ENCODE assay signal across 9 mouse cellular contexts in the genomic region with DNA sequence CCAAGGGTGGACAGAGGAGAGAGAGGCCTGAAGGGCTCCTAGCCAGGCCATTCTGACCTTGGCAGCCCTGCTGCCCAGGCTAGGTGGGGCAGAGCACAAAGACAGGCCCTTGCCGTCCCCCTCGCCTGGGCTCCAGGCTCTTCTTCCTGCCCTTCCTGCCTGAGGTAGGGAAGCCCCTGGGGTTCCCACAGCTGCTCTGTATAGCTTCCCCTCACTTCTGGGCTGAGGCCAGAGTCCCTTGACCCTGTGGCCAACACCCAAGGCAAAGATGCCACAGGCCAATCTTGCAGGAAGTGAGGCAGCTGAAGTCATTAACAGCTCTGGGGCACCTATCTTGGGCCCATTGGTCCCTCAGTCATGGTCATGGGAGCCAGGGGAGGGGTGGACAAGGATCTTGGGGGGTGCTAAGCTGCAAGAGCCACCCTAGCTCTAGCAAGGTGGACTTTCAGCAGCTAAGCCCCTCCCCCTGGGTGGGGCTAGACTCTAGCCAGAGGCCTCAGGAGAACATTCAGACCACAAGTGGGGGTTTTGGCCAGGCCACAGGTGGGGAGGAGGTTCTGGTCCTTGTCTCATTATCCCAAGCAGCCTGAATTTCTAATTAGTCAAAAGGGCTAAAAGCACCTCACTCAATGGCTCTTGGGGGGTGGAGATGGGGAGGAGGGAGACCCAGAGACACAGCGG. TPM values are rescaled to one million over a fixed set of nuclear protein-coding genes. Genes with fewer than 3 reads are reported as not detected.
DNase-seq lines count a peak whose midpoint lies in the region; ATAC-seq and TF ChIP-seq lines count a peak whose summit lies in the region.
"Had no signal": no experiment of that assay in that cellular context is flagged by ENCODE, and none has a peak within 500 bp of the region (broad histone marks: within the 10 kb centered on the region; RNA-seq: fewer than 3 reads in every experiment).

No protein-coding gene starts in this region.

- no peaks in the 10 kb centered on the region for H3K27me3 ChIP-seq in hindbrain, postnatal 0 days (ENCODE audit: insufficient read depth, low read length)

- no peak overlapping the region for H3K4me3 ChIP-seq in hindbrain, postnatal 0 days (ENCODE audit: low read length)

- TF ChIP-seq CTCF in hindbrain, postnatal 0 days (IDR thresholded peaks at IDR 0.05; ENCODE audit: low read depth), result no peak

- H3K4me1 ChIP-seq in hindbrain, postnatal 0 days (ENCODE audit: insufficient read depth, low read length), result peaks cover 9% of the 10 kb centered on the region; the same call in 1 of the 2 replicates

- WGBS in hindbrain, postnatal 0 days, result 77% methylated on average over 3 of the region's 3 CpGs

- H3K4me2 ChIP-seq in hindbrain, postnatal 0 days (ENCODE audit: low read depth, low read length), result no peak overlapping the region

- H3K9me3 ChIP-seq in hindbrain, postnatal 0 days (ENCODE audit: low read length), result no peaks in the 10 kb centered on the region

- no peak overlapping the region for H3K9ac ChIP-seq in hindbrain, postnatal 0 days (replicated peaks; ENCODE audit: low read length)

- peak; percentile 37 for DNase-seq in kidney, adult 11 months
- DNase-seq in kidney, adult 9 months, result no peak
- DNase-seq in thymus, postnatal 4 days, result peak; percentile 29
- no peak for DNase-seq in thymus, postnatal 0 days (ENCODE audit: low spot score)
- peak; percentile 55 for DNase-seq in kidney, postnatal 10 days
- no peak for DNase-seq in yolk sac, embryonic 10.5 days (ENCODE audit: low spot score)
- DNase-seq in hindbrain, postnatal 0 days (ENCODE audit: low spot score), result no peak
- DNase-seq: right cerebral cortex, adult 18-20 months had no signal

- ATAC-seq in activated CD4-positive, CD25-positive, alpha-beta regulatory T cell, adult 4 months, result no peak
- no peak for ATAC-seq in hindbrain, postnatal 0 days

- H3K27ac ChIP-seq in hindbrain, postnatal 0 days, result no peak overlapping the region

- H3K36me3 ChIP-seq in hindbrain, postnatal 0 days (ENCODE audit: insufficient read depth, low read length), result peaks cover 12% of the 10 kb centered on the region

RNA-seq across cellular contexts. Expression of a gene that starts 27.2 kb away (rescaled TPM):
- 5.6 and 6.5 TPM in 2 replicates for polyA plus RNA-seq in thymus, postnatal 0 days (2015; fragmentation: Nextera tagmentation; extraction: Ambion mirVana)
- not detected for polyA plus RNA-seq in activated CD4-positive, CD25-positive, alpha-beta regulatory T cell, adult 4 months (2017; shearing (Covaris generic))
- total RNA-seq in hindbrain, postnatal 0 days (2014; rRNA removed), result 2.1 and 7.1 TPM in 2 replicates
- 4.8 and 6.1 TPM in 2 replicates for polyA plus RNA-seq in hindbrain, postnatal 0 days (2015; fragmentation: Nextera tagmentation; extraction: Ambion mirVana)

RNA-seq across cellular contexts. Expression of a gene that starts 45.1 kb away (rescaled TPM):
- polyA plus RNA-seq in thymus, postnatal 0 days (2015; fragmentation: Nextera tagmentation; extraction: Ambion mirVana), result 22.9 and 23.9 TPM in 2 replicates
- polyA plus RNA-seq in activated CD4-positive, CD25-positive, alpha-beta regulatory T cell, adult 4 months (2017; shearing (Covaris generic)), result under 1 TPM; 0.56 to 0.97 TPM
- total RNA-seq in hindbrain, postnatal 0 days (2014; rRNA removed), result 142 and 198 TPM in 2 replicates
- polyA plus RNA-seq in hindbrain, postnatal 0 days (2015; fragmentation: Nextera tagmentation; extraction: Ambion mirVana), result 99.3 and 104 TPM in 2 replicates

RNA-seq across cellular contexts. Expression of a gene that starts 50.4 kb away (rescaled TPM):
- 178 TPM in 2 replicates for polyA plus RNA-seq in thymus, postnatal 0 days (2015; fragmentation: Nextera tagmentation; extraction: Ambion mirVana)
- polyA plus RNA-seq in activated CD4-positive, CD25-positive, alpha-beta regulatory T cell, adult 4 months (2017; shearing (Covaris generic)), result 10 to 100 TPM; 52.4 to 59.9 TPM
- total RNA-seq in hindbrain, postnatal 0 days (2014; rRNA removed), result 130 and 135 TPM in 2 replicates
- polyA plus RNA-seq in hindbrain, postnatal 0 days (2015; fragmentation: Nextera tagmentation; extraction: Ambion mirVana), result 110 and 123 TPM in 2 replicates

Comparison
In these comparisons a context has a peak if more than half of its experiments do, and no peak if none do; other contexts are left out.
1. DNase-seq: peak in kidney, adult 11 months (single experiment), thymus, postnatal 4 days (single experiment) and kidney, postnatal 10 days (single experiment); none in kidney, adult 9 months (single experiment), thymus, postnatal 0 days (single experiment), yolk sac, embryonic 10.5 days (single experiment) and hindbrain, postnatal 0 days (single experiment).
2. RNA of a gene that starts 45.1 kb away (polyA plus RNA-seq): 99.3 to 104 TPM in hindbrain, postnatal 0 days and 22.9 to 23.9 TPM in thymus, postnatal 0 days; 0.56 to 0.97 TPM in activated CD4-positive, CD25-positive, alpha-beta regulatory T cell, adult 4 months; every median in the first group is over 10 times any median in the second.